Mouse (Mus musculus) adrenal gland, adult 8-10 months (tissue): ENCODE data around the gene Ptp4a2. TPM values are rescaled to one million over a fixed set of nuclear protein-coding genes. Genes with fewer than 3 reads are reported as not detected.
"Not testable (repeated sequence)": the region's sequence is repeated elsewhere in the genome, so short reads cannot be mapped to it uniquely, and the experiment has no call there.

Experiments used
- DNase-seq: peaks from one replicate; pipeline ENCODE4 v3.0.0; 2022
- microRNA-seq, 2 experiments: library from miRNA; unstranded; fragments of <30 nt; microRNA quantifications; one replicate each; pipeline ENCODE4 v1.2.0; 2022
- total RNA-seq, 4 experiments: library from RNA; stranded (reverse); gene quantifications; 2 replicates each; pipeline ENCODE4 v1.2.4; 2022

The Ptp4a2 gene
- total RNA-seq, 4 experiments from 2014 or later = 321 to 460 (median 353) TPM

DNA sequence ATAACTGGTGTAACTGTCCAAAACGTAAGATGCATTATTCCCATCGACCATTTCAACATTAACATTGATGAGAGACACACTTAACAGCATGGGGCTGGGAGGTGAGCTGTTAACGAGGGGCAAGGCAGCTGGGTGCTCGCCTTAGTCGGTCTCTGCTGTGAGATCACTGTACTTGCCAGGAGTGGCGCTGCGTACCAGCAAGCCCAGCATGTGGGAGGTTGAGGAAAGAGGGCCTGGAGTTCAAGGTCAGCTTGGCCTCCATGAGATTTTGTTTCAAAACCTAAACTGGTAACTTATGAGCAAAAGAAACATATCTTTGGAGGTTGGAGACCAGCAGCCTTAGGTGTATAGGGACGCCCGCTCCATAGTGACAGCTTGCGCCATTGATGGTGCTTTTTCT lies 78.6 kb downstream of the Ptp4a2 start:
- DNase-seq = no peak

DNA sequence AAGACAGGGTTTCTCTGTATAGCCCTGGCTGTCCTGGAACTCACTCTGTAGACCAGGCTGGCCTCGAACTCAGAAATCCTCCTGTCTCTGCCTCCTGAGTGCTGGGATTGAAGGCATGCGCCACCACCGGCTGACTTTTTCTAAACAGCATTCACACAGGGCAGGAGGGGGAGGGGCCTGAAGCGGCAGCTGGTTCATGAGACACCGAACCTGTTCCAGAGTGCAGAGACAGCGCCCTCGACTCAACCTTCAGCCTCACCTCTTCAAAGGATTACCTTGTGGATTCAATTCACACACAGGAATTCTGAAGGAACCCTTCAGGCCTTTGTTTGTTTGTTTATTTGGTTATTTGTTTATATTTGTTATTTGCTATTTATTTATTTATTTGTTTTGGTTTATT lies 79.1 kb downstream of the Ptp4a2 start:
- DNase-seq = no peak

DNA sequence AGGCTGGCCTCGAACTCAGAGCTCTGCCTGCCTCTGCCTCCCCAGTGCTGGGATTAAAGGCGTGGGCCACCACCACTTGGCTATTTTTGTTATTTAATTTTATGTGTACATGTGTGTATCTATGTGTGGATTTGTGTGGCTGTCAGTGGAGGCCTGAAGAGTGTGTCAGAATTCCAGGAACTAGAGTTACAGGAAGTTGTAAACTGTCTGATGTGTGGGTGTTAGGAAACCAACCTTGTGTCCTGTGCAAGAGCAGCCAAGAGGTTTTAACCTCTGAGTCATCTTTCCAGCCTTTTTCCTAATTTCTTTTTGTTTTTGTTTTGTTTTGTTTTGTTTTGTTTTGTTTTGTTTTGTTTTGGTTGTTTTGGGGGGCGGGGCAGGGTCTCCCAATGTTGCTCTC lies 83.8 kb downstream of the Ptp4a2 start:
- DNase-seq = no peak

DNA sequence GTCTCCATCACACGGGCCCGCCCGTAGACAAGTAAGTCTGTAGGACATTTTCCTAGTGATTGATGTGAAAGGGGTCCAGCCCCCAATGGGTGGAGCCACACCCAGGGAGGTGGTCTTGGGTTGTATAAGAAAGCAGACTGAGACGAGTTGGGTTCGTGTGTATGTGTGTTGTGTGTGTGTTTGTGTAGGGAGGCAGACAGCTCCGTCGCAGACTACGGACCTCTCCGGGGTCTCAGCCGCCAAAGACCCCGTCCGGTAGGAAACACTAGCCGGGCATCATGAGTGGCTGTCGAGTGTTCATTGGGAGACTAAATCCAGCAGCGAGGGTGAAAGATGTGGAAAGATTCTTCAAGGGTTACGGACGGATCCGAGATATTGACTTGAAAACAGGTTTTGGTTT lies 87.8 kb downstream of the Ptp4a2 start:
- not testable (repeated sequence) for DNase-seq

Small RNAs within 50 kb of the gene (microRNA-seq; reads per million reads assigned to microRNA genes)
- 0 reads per million in 2 experiments for gene Gm28017

Other genes with a start within 250 kb of the Ptp4a2 start
- gene Lck, start 237.6 kb upstream of the Ptp4a2 start, total RNA-seq = 1 to 10 TPM; 1.9 to 3.5 (median 2.6) TPM
- 10 to 100 TPM; 25.5 to 43.5 (median 29.0) TPM for gene Fam167b, start 232.7 kb upstream of the Ptp4a2 start, total RNA-seq
- 100 to 1,000 TPM; 174 to 190 (median 182) TPM for gene Eif3i, start 210.6 kb upstream of the Ptp4a2 start, total RNA-seq
- gene Tmem234, start 210.6 kb upstream of the Ptp4a2 start, total RNA-seq = 100 to 1,000 TPM; 104 to 120 (median 109) TPM
- 1 to 10 TPM; 1.4 to 4.2 (median 2.8) TPM for gene Dcdc2b, start 197.0 kb upstream of the Ptp4a2 start, total RNA-seq
- 10 to 100 TPM; 35.1 to 47.4 (median 43.0) TPM for gene Iqcc, start 192.1 kb upstream of the Ptp4a2 start, total RNA-seq
- gene Ccdc28b, start 187.3 kb upstream of the Ptp4a2 start, total RNA-seq = 10 to 100 TPM; 32.1 to 49.2 (median 43.5) TPM
- gene Txlna, start 170.2 kb upstream of the Ptp4a2 start, total RNA-seq = 10 to 100 TPM; 65.9 to 84.3 (median 74.4) TPM
- 100 to 1,000 TPM in 2 of 4 experiments, 10 to 100 TPM in 2; 79.9 to 108 (median 103) TPM for gene Kpna6, start 138.5 kb upstream of the Ptp4a2 start, total RNA-seq
- 10 to 100 TPM; 10.5 to 13.9 (median 11.1) TPM for gene Tmem39b, start 114.4 kb upstream of the Ptp4a2 start, total RNA-seq
- 10 to 100 TPM; 70.1 to 80.2 (median 76.4) TPM for gene Khdrbs1, start 68.9 kb upstream of the Ptp4a2 start, total RNA-seq
- gene Spocd1, start 118.0 kb downstream of the Ptp4a2 start, total RNA-seq = 1 to 10 TPM; 1.2 to 2.7 (median 2.1) TPM
- gene Adgrb2, start 173.7 kb downstream of the Ptp4a2 start, total RNA-seq = 10 to 100 TPM; 26.8 to 55.8 (median 42.2) TPM
- 10 to 100 TPM in 3 of 4 experiments, 1 to 10 TPM in 1; 10.0 to 31.9 (median 19.9) TPM for gene Col16a1, start 236.6 kb downstream of the Ptp4a2 start, total RNA-seq